Mouse (Mus musculus) kidney, adult 9 months (tissue): Measurements from ENCODE around the gene Slc15a4.

Source experiments
- DNase-seq: peaks from one replicate; pipeline ENCODE4 v3.0.0; 2022

Gene Slc15a4

DNA sequence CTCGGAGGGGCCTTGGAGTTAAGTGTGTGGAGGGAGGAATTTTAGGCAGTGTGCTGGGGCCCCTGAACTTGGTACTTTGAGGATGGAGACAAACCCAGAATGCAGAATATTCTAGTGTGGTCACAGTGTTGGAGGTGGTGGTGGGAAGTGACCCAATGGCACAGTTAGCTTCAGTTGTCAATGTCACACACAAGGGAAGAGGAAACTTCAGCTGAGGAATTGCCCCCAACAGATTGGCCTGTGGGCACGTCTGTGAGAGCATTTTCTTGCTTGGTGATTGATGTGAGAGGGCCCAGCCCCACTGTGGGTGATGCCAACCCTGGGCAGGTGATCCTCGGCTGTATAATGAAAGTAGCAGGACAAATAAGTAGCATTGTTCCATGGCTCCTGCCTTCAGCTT is 13.9 kb downstream of the Slc15a4 start:
- no peak for DNase-seq

DNA sequence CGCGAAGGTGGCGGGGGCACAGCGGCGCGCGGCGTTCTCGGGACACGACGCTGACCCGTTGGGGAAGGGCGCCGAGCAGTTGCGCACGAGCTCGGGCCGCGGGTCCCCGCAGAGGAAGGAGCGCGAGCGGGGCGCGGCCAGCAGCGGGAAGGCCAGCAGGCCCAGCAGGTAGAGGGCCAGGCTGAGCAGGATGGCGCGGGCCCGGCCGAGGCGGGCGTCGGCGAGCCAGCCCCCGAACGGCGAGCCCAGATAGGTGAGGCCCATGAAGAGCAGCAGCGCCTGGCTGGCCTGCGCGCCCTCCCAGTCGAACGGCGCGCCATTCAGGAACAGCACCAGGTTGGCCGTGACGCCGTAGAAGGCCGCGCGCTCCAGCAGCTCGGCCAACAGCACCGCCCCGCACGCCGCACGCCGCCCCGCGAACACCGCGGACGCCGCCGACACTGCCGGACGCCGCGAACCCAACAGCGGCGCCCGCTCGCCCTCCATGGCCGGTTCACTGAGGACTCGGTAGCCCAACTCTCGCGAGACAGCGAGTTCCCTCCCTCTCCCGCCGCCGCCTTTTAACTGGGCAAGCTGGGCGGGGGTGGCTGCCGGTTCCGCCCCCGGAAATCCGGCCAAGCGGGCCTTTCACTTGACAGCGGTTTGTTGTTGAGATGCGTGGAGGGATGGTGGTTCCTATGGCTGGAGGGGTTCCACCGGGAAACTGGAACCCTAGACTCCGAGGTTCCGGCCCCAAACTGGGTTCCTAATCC is 15.6 kb downstream of the Slc15a4 start:
- DNase-seq, result peak; percentile 98

DNA sequence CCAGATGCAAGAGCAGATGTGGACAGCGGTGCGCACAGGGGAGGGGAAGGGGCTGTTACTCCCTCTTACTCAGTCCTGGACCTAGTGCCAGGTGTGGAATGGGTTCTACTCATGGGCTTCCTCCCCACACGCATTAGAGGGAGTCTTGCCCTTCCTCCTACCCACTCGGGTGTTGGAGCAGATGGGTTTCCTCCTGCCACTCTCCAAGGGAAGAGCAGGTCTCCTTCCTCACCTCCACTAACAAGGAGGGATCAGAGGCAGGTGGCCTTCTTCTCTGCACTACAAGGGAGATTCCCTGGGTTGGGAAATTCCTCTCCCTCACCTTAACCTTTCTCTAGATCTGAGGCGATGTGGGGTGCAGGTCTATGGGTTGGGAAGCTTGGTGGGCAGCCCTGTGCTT is 16.5 kb downstream of the Slc15a4 start:
- DNase-seq, result no peak

DNA sequence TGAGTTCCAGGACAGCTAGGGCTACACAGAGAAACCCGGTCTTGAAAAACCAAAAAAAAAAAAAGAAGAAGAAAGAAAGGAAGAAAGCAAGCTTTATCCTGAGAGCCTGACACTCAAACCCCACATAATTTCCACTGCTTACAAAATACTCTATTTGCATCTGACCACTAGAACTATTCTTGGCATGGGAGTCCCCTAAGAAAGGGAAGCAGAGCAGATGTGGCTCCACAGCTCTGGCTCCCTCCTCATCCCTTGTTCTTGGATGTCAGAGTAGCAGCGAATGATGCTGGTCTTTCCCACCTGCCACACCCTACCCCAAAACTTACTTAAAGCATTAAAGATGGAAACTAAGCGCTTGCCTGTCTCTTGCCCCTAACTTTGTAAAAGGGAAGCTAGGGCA is 17.2 kb downstream of the Slc15a4 start:
- no peak for DNase-seq

DNA sequence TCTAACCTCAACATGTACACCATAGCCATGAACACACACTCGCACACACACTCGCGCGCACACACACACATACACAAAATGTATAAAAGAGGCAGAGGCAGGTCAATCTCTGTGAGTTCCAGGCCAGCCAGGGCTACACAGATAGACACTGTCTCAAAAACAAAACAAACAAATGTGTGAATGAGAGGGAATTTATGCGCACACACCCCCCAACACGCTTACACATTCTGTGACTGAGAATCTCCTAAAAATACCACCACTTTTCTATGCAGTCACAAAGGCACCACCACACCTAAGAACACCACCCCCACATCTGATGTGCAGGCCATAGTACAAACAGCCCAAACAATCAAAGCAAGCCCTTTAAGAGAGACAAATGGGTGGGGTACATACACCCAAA is 20.3 kb downstream of the Slc15a4 start:
- DNase-seq, result no peak

DNA sequence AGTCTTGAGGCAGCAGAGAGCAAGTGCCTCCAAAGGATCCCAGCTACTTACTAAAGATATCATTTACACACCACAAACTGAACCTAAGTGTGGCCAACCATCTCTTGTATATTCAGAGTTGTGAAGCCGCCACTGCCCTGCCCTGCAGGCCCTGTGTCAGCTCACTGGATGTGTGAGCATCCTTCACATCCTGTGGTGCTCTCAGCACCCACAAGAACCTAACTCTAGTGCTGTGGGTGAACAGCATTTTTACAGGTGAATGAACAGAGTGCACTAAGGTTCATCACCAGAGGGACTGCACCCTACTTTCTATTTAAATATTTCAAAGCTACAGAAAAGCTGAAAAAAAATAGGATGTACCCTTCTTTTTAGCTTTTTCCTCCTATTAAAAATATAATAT is 20.8 kb downstream of the Slc15a4 start:
- no peak for DNase-seq

GRCm38 (mm10) chr5:127610787-127611509 is 21.7 kb downstream of the Slc15a4 start:
- peak; percentile 92 for DNase-seq

- no peak for DNase-seq
These were observed 23.4 kb downstream of the Slc15a4 start for GRCm38 (mm10) chr5:127609191-127609714.

- DNase-seq, result no peak
These were observed 25.2 kb downstream of the Slc15a4 start for GRCm38 (mm10) chr5:127607507-127607906.

GRCm38 (mm10) chr5:127602996-127603395 is 29.7 kb downstream of the Slc15a4 start:
- no peak for DNase-seq

DNA sequence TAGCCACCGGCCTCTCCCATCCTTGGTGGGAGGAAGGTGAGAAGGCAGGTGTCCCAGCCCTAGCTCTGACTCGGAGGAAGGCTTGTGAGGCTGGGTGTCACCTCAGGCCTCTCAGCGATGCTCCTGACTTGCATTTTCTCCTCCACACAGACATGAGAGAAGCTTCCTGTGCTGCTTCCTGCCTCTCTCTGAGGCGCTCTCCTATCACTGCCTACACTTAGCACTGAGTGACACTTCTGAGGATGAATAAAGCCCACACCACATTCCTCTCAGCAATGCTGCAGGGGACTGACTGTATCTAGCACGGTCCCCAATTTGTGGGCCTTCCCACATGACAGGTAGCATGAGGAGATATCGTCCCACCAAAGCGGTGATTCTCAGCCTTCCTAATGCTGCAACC is 35.8 kb downstream of the Slc15a4 start:
- DNase-seq, result no peak

GRCm38 (mm10) chr5:127595676-127596075 is 37.0 kb downstream of the Slc15a4 start:
- DNase-seq, result no peak

GRCm38 (mm10) chr5:127592854-127593253 is 39.8 kb downstream of the Slc15a4 start:
- peak; percentile 52 for DNase-seq

DNA sequence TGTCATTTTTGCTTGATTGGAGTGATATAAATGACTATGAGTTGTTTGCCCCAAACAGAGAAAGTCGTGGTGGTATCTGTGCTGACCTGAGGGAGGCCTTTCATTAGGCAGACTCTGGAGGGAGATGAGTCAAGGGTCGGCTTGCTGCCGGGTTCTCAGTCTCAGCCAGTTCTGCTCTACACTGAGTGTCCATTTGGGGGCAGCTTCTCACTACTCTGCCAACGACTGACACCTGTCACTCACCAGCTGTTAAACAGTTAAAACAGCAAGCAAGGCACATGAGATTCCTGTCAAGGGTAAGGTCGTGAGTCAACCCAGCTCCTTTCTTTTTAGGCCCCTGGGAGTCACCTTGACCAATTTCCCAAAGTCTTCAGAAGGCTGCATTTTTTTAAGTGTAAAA is 40.3 kb downstream of the Slc15a4 start:
- DNase-seq, result no peak

- no peak for DNase-seq
These were observed 44.8 kb downstream of the Slc15a4 start for GRCm38 (mm10) chr5:127587854-127588253.

- DNase-seq, result no peak
These were observed 49.0 kb downstream of the Slc15a4 start for GRCm38 (mm10) chr5:127583658-127584057.

GRCm38 (mm10) chr5:127577419-127577818 is 55.3 kb downstream of the Slc15a4 start:
- no peak for DNase-seq

DNA sequence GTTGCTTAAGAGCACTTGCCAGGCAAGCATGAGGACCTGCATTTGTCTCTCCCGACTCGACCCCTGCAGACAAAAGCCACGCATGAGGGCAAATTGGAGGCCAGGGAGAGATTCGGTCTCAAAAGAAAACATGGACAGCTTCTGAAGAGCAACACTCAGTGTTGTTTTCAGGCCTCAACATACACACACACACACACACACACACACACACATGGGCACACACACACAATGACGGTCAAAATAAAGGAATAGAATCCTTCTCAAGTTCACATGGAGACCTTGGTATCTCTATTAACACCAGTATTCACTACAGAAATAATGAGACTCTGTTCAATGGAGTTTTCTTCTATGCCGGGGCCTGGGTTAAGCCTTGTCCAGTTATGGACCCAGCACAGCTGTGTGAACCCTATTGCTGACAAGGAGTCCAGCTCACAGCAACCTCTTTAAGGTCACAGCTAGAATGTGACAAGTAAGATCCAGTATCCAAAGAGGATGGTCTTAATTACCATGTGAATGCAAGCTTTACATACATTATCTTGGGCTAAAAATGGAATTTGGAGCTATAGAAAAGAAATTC is 65.4 kb downstream of the Slc15a4 start:
- no peak for DNase-seq

DNA sequence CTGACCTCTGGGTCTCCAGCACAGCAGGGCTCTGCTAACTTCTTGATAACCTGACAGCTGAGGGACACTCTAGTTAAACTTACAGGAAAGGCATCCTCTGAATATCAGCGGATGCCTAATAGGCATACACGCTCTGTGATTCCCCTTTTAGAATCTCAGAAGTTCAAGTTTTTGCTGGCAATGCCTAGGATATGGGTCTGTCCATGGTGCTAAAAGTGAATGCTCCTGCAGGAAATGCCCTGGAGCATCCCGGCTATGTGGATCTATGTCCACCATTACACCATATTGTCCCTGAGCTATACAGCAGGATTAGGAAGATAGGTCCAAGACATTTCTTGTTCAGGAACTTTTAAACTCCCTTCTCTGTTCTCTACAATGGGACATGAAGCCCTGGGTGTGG is 71.6 kb downstream of the Slc15a4 start:
- peak; percentile 4 for DNase-seq

DNA sequence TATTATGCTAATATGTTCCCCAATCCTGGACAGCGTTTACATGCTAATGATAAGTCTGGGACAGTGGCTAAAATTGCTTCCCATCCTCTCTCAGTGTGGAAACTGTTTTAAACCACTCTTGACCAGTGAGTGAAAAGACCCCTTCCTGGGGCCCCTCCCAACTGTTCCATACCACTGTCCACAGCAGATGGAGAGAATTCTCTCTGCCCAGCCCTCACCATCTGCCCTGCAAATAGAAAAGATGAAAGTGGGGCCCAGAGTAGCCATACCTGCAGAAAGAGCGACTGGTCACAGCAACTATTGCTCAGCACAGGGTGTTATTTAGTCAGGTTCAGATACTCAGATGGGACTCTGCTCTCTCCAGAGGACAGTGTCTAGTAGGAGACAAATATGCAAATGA is 84.6 kb downstream of the Slc15a4 start:
- DNase-seq, result no peak

- DNase-seq, result no peak
These were observed 86.1 kb downstream of the Slc15a4 start for GRCm38 (mm10) chr5:127546585-127546991.
